Mouse (Mus musculus) erythroblast, embryonic 14.5 days (primary cell): ENCODE measurements around the gene Lpcat2.

Experiments used
- GATA1 ChIP-seq: IDR thresholded peaks from 2 replicates; pipeline ENCODE4 v1.6.1; 2012; ENCODE audit warnings: low read length, inconsistent platforms, mixed read lengths
- TAL1 ChIP-seq: IDR thresholded peaks from 3 replicates; pipeline ENCODE4 v1.6.1; 2012; ENCODE audit warnings: low read length, inconsistent platforms, mixed read lengths

DNA sequence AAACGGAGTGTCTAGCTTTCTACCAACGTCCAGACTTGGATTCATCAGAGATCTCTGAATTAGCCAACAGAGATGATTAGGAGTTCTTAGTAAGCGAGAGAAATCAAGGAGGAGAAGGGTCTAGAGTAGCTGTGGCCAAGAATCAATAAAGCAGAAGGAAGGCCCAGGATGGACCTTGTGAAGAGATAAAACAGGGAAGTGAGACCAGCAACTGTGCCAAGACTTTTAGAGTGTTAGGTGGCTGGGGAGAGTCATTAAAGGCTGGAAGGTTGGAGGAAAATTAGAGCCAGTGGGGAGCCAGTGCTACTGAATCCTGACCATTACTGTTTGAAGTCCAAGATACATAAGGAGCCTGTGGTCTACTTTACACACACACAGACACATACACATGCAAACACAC is 56.3 kb downstream of the Lpcat2 start:
- TF ChIP-seq GATA1 (no peak), TAL1 (no peak)
